Mouse (Mus musculus) naive thymus-derived CD4-positive, alpha-beta T cell, adult 5 months (primary cell): ENCODE data around the gene BC107364. TPM values are rescaled to one million over a fixed set of nuclear protein-coding genes. Genes with fewer than 3 reads are reported as not detected.

ENCODE experiments used
- polyA plus RNA-seq: library from polyadenylated mRNA; unstranded; fragments of 100-300 nt; shearing (Covaris generic); gene quantifications from one replicate; pipeline ENCODE4 v1.2.1, GENCODE M21; 2017

BC107364 gene
- polyA plus RNA-seq, result not detected

DNA sequence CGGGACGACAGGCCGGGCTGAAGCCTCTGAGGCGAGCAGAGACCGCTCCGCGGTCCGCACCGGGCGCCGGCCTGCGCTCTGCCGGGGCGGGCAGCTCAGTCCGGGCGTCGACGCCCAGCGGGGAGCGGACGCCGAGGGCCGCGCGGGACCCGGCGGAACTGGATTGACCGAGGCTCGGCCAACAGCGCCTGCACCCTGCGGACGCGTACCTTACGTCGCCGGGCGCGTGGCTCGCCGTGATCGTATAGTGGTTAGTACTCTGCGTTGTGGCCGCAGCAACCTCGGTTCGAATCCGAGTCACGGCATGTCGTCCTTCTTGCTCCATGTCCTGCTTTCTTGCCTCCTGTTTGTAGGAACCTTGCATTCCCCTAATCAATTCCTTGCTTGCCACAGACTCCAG lies at the start of gene BC107364:
Gene BC107364, minus strand, starts transcription at position 45 of the 400 bp plus-strand sequence.

Other genes with a start within 250 kb of the BC107364 start
- 16.8 TPM for gene Bola1, start 232.6 kb downstream of the BC107364 start, polyA plus RNA-seq
- gene Hist2h2ab, start 232.4 kb downstream of the BC107364 start, polyA plus RNA-seq, result 4.5 TPM
- 10.4 TPM for gene Hist2h2ac, start 231.4 kb downstream of the BC107364 start, polyA plus RNA-seq
- gene Hist2h2be, start 231.2 kb downstream of the BC107364 start, polyA plus RNA-seq, result 3.5 TPM
- not detected for gene Hist2h3c2, start 213.2 kb downstream of the BC107364 start, polyA plus RNA-seq
- gene Hist2h2aa2, start 212.0 kb downstream of the BC107364 start, polyA plus RNA-seq, result 70.3 TPM
- gene Hist2h2aa1, start 206.8 kb downstream of the BC107364 start, polyA plus RNA-seq, result 7.7 TPM
- not detected for gene Hist2h3c1, start 205.6 kb downstream of the BC107364 start, polyA plus RNA-seq
- gene Hist2h4, start 189.0 kb downstream of the BC107364 start, polyA plus RNA-seq, result 4.9 TPM
- 7.5 TPM for gene Hist2h3b, start 183.7 kb downstream of the BC107364 start, polyA plus RNA-seq
- 11.2 TPM for gene Hist2h2bb, start 182.6 kb downstream of the BC107364 start, polyA plus RNA-seq
- gene Fcgr1, start 158.3 kb downstream of the BC107364 start, polyA plus RNA-seq, result not detected
- not detected for gene Hfe2, start 72.9 kb upstream of the BC107364 start, polyA plus RNA-seq
- gene Txnip, start 105.7 kb upstream of the BC107364 start, polyA plus RNA-seq, result 837 TPM
- gene Gm16253, start 124.7 kb upstream of the BC107364 start, polyA plus RNA-seq, result not detected
- gene Polr3gl, start 141.9 kb upstream of the BC107364 start, polyA plus RNA-seq, result 23.8 TPM
- not detected for gene Ankrd34a, start 144.3 kb upstream of the BC107364 start, polyA plus RNA-seq
- not detected for gene Lix1l, start 148.8 kb upstream of the BC107364 start, polyA plus RNA-seq
- gene Rbm8a, start 177.6 kb upstream of the BC107364 start, polyA plus RNA-seq, result 150 TPM
- 31.2 TPM for gene Pex11b, start 183.1 kb upstream of the BC107364 start, polyA plus RNA-seq
- gene Gm42957, start 183.2 kb upstream of the BC107364 start, polyA plus RNA-seq, result 0.14 TPM
- 0.29 TPM for gene Itga10, start 193.3 kb upstream of the BC107364 start, polyA plus RNA-seq
- gene Ankrd35, start 217.8 kb upstream of the BC107364 start, polyA plus RNA-seq, result not detected
- 8.3 TPM for gene Pias3, start 244.1 kb upstream of the BC107364 start, polyA plus RNA-seq